ENCODE assay signal across 8 mouse cellular contexts in the genomic region with DNA sequence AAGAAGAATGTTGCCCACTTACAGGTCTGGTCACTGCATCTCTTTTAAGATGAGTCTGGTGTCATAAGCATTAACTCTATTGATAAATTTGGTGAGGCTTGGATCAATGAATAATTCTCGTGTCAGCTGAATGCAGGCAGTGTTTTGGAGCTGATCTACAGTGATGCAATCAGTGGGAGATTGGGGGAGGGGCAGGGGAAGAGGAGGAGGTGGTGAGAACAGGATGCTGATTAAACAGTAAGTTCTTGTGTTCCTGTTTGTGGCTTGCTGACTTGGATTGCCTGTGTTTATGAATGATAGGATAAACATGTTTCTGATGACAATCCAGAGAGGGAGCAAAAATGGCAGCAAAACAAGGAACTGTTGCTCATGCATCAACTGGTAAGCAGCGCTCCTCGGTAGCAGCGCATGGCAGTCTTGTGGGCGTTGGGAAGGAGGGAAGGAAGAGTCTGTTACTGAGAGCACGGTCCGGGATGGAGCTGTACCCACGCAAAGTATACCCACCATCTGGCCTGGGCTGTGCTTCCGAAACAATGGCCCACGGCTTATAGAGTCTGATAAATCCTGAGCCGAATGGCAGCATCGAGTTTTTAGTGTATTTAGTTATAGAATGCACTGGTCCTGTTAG.
DNase-seq lines count a peak whose midpoint lies in the region; ATAC-seq lines count a peak whose summit lies in the region.

No protein-coding gene starts in this region.

- peak; percentile 86 for ATAC-seq in common myeloid progenitor, adult 5-6 weeks (replicated peaks; ENCODE audit: low read depth, poor library complexity, severe bottlenecking)

- intact Hi-C loops in left cerebral cortex, postnatal 4 days (cut with DNase I): no loop called here

- peak; percentile 31 for DNase-seq in left cerebral cortex, adult 11 months (ENCODE audit: low spot score)
- DNase-seq in left cerebral cortex, postnatal 4 days: no peak
- peak; percentile 80 to 81 for DNase-seq in layer of hippocampus, postnatal 36 days
- DNase-seq in right cerebral cortex, adult 2 months (ENCODE audit: low spot score in 2 of 2): peak; percentile 72 to 80
- no peak for DNase-seq in cerebellum, adult 8-10 months
- no peak for DNase-seq in cerebellum, adult 9-10 months
- no peak for DNase-seq in gastrocnemius, adult 18-20 months (ENCODE audit: low spot score)

Comparison
In these comparisons a context has a peak if more than half of its experiments do, and no peak if none do; other contexts are left out.
1. DNase-seq: peak in left cerebral cortex, adult 11 months (single experiment), layer of hippocampus, postnatal 36 days (2 of 2) and right cerebral cortex, adult 2 months (2 of 2); none in left cerebral cortex, postnatal 4 days (single experiment), cerebellum, adult 8-10 months (single experiment), cerebellum, adult 9-10 months (single experiment) and gastrocnemius, adult 18-20 months (single experiment).